Mouse (Mus musculus) stomach, postnatal 0 days (tissue): ENCODE results near the gene Timm13.

ENCODE experiments used
- CTCF ChIP-seq: IDR thresholded peaks from 2 replicates; pipeline ENCODE4 v1.5.1; 2016; ENCODE audit warnings: antibody characterized with exemption, low read depth, mild to moderate bottlenecking, moderate library complexity
- EP300 ChIP-seq: optimal IDR thresholded peaks from 2 replicates; pipeline ENCODE3; 2016; ENCODE audit warnings: antibody characterized with exemption

DNA sequence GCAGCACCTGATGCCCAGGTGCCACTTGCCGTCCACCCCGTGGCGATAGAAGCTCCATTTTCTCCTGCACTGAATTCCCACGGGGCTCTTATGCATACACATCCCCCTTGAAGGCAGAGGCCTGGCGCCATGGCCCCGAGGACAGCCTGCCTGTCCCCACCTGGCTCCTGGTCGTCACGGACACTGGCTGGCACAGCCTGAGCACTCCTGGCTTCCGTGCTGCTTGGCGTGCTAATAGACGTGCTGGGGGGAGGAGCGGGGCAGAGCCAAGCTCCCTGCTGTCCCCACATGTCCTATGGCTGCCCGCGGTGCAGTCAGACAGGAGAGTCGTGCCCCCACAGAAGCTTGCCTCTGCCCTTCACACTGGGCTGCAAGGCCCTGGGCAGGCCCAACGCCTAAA, 36.3 kb downstream of the Timm13 start:
- TF ChIP-seq CTCF, result no peak
- no peak for TF ChIP-seq EP300
